Mouse (Mus musculus) ES-CJ7 (cell line): ENCODE measurements around the gene Sfswap.
"Not testable (repeated sequence)": the region's sequence is repeated elsewhere in the genome, so short reads cannot be mapped to it uniquely, and the experiment has no call there.

Experiments used
- DNase-seq: peaks from one replicate; pipeline ENCODE4 v3.0.0; 2011; ENCODE audit warnings: low read depth, low spot score

Gene Sfswap

DNA sequence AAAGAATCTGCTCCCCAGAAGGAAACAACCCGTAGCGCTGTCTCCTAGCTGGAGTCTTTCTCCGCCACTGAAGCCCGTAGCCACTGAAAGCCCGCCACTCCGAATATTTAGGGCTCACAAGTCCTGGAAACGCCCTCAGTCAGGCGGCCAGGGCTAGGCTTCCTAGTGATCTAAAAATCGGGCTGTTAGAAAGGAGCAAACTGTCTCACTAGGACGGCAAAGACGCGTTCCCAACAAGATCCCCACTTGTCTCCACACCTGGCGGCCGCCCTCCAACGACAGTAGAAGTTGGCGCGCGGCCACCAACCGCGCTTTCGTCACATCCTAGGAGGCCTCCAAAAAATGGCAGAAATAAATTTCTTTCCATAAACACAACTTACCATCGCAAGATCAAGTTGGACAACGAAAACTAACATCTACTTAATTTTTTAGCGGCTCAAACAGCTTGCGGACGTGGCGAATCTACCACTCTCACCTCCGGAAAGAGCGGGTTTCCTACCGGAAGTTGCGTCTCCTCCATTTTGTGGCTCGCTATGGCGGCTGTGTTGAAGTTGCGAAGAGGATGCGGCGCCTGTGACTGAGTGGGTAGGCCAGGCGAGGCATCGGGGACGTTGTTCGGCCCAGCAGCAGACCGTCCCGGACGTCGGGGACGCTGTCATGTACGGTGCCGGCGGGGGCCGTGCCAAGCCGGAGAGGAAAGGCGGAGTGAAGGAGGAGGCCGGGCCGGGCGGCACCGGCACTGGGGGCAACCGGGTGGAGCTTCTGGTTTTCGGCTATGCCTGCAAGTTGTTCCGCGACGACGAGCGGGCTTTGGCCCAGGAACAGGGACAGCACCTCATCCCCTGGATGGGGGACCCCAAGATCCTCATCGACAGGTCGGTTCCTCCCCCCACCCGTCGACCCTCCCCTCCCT is at the start of gene Sfswap:
TSS of gene Sfswap (plus strand) at position 500 of the 913 bp plus-strand sequence.
- DNase-seq = peak; percentile 77

DNA sequence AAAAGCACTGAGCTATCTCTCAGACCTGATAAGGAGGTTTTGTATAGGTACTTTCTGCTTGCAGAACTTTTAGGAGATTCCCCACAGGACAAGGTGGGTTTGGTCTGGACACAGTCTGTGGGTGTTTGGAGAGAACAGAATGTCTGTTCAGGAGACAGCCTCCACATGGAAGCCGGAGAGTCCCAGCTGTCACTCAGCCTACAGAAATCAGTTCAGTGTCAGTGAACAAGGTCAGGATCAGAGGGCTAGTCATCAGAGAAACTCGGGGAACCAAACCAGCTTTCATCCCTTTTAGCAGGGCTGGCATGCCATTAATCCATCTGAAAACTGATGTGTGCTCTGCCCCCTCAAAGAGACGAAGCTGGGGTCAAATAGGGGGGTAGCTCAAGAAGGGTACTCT is 48.5 kb upstream of the Sfswap start:
- no peak for DNase-seq

DNA sequence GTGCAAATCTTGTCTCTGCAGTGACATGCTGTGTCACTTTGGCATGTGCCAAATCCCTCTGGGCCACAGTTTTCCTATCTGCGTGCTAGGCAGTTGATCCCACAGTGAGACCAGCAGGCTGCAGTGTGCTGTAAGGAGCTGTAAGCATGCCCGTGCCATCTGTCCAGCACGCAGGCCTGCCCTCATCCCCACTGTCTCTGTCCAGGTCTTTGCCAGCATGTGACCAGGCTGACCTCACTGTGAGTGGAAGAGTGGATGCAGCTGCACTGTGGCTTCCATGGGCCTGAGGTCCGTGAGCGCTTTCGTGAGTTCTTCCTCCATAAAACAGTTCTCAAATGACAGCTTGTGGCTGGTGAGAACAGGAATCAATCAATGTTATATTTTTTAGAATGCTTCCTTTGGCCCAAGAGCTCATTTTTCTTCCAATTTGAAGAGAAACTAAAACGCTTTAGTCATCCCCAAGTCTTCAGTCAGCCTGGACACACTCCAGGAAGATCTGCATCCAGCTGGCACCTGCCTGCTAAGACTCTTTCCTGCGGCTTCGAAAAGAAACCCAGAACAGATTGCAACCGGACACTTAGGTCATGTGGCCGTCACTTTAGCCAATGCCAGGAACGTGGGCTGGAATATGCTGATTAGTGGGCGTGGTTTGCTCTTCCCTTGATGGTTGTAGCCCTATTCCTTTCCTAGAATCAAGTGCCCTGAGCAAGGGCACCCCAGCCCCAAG is 46.1 kb upstream of the Sfswap start:
- DNase-seq = peak; percentile 82

DNA sequence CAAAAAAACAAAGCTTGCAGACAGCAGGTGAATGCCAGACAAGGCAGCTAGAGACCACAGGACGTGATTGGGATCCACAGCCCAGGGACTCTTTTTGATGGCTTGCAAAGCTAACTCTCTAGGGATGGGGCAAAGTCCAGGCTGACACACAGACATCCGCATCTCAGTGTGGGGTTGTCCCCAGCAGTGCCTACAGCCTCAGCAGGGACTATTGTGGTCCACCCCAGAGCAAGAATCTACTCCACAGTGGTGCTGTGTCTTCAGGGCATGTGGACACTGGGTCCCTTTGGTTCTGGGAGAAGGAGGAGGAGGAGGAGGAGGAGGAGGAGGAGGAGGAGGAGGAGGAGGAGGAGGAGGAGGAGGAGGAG is 45.5 kb upstream of the Sfswap start:
- no peak for DNase-seq

DNA sequence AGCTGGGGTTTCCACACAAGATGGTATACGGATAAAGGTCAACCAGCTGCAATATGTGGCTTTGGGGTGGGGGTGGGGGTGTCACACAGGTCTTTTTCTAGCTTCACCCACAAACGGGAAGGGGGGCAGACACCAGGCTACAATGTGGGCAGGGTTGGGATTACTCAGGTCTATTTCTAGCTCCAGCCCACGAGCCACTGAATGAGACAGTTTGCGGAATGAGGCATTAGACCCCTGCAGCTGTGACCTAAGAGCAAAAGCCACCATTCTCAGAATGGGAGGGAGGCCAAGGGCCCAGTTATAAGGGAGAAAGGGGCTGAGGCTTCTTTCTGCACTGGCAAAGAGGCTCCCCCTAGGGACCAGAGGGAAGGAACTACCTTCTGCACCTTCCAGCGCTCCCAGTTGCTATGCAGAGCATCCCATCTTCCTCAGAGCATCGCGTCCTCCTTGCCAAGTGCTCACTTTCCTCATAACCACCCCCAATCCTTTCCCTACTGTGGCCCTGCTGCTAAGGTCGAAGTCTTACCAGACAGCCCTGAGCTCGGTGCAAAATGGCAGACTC is 44.4 kb upstream of the Sfswap start:
- peak; percentile 20 for DNase-seq

DNA sequence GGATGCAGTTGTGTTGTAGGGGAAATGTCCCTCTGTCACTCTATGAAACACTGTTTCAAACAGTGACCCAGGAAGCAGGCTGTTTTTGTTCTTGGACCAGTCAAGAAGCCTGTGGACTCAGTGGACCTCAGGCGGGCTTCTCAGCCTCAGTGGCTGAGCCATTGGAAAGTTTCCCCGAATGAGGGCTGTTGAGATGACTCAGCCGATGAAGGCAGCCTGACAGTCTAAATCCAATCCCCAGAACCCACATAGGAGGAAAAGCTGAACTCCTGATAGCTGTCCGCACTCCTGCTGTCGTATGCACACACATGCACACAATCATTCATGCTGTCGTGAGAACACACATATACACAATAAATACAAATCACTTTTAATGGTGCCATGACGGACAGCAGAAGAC is 42.9 kb upstream of the Sfswap start:
- no peak for DNase-seq

DNA sequence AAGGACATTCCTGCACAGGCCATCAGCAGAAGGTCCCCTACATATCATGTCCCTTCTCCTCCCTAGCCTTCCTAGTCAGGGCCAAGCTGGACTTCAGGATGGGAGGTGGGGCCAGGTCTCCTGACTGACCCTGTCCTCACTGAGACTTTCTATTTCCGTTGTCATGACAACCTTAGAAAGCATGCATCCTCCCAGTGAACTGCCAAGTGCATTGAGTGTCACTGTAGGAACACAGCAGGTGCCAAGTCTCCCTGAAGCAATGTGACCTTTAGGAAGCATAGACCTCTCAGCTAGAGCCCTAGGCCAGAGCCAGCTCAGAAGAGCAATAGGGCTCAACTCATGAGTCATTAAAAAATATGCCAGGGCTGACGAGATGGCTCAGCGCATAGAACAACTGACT is 42.5 kb upstream of the Sfswap start:
- DNase-seq = peak; percentile 6

DNA sequence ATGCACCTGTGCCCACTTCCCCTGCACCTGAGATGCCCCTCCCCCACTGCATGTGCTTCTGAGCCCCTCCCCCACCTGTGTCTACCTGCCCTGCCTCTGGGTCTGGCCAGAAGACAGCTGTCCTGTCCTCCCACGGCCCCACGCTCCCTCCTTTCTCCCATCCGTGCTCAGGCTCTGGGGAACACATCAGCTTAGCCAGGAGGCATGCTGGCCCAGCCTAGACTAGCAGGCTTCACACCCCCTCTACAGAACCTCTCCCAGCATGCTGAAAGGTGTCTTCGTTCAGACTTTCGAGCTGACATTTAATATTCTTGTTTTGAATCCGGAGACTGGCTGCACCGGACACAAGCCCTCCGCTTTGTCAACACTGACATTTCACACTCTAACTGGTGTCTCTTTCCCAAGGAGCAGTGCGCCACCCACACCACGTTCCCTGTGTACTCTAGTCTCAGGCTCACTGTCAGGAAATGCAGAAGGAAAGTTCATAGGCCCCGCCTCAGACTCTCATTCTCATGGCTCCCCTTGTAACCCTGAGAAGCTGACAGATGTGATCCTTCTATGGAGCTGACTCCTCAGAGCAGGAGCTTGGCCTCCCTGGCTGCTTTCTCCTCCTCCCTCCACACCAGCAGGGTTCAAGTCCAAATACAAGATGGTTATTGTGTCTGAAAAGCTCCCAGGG is 40.1 kb upstream of the Sfswap start:
- DNase-seq = no peak

DNA sequence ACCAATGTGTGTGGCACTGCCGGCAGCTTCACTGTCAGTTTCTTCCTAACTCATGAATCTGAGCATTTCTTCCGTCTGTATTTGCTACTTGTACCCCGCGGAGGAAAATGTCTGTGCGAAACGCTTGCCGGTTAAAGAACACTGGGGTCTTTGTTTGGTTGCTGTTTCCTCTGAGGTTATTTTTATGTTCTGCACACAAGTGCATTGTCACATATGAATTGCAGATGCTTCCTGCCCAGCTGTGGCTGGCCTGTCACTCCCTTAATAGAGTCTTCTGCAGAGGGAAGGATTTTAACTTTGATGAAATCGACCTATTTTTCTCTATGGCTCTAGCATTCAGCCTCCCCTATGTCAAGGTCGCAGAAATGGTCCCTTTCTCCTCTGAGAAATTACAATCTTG is 37.4 kb upstream of the Sfswap start:
- not testable (repeated sequence) for DNase-seq

DNA sequence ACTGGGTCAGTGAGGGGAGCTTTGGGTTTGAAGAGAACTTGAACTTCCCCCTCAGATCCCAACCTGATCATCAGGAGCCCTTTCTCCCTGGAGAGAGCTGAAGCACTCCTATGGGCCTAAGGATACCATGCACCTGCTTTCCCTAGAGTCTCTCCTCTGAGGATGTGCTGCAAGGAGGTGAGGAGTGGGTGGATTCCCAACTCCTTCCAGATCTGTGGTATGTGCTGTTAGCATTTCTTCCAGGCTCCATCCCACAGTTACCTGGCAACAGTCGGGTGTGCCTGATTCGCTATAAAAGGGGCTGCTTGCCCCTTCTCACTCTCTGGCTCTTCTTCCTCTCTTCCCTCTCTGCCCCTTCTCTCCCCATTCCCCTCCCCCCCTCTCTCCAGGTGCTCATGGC is 35.2 kb upstream of the Sfswap start:
- DNase-seq = no peak

DNA sequence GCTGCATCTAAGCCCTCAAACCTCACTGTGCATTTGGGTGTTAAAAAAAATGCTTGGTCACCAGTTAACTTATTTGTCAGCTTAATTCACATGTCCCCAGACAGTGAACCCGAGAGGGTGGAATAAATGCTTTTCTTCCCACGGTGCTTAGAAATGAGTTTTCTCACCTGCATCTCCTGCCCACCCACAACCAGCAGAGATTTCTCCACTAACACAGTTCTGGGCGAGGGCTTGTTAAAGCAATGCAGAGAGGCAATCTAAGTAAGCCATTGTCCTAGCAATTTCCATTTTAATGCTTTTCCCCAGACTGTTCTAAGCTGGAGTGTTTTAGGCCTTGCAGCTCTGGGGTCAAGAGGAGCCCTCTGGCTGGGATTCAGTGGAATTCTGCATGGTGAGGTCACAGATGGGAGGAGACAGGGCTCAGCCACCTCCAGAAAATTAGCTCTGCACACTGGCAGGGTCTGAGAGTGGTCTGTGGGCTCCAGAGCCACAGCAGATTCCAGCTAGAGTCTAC is 25.4 kb upstream of the Sfswap start:
- DNase-seq = peak; percentile 74

DNA sequence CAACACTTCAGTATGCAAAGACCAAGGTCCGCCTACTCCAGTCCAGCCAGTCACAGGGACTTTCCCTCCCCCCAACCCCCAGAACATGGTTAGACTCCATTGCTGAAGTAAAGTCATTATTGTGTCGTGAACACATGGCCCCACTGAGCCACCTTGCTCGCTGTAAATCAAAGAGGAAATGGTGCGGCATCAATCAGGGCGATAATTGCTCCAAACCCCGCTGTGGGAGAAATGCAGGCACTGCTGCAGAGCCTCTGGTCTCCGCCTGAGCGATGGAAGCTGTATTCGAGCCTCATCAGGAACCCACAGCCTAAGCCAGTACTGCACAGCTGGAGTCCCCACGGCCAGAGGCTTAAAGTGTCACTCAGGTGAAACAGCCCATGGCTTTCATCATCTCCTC is 11.1 kb upstream of the Sfswap start:
- peak; percentile 6 for DNase-seq

DNA sequence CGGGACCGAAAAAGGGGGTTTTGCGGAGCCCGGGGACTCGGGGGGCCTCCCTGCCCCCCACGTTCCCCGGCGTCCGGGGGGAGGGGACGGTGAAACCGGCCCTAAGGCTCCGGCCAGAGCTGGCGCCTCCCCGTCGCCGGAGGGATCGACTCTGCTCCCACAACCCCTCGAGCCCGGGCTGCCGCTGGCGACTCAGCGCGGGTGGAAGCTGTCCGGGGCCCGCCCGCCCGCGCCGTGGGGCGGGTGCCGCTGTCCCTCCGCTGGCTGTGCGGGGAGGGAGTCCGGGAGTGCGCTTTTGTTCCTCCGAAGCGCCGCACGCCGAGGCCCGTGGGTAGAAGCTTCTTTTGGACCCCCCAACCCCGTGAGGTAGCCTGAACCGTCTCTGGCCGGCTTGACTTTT is 650 bp downstream of the Sfswap start:
- no peak for DNase-seq

DNA sequence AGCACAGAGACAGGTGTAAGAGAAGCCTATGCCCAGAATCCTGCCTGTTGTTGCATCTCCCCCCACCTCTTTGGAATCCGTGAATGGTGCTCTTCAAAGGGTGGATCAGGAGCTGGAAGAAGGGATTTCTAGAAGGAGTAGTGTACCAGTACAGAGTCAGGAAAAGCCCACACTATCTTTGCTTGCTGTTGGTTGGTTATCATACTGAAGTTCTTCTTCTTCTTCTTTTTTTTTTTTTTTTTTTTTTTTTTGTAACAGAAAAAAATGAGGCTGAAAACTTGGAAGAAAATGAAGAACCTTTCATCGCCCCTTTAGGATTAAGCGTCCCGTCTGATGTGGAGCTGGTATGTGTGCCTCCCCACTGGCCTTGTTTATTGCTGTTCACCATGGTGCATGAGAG is 5.9 kb downstream of the Sfswap start:
- no peak for DNase-seq

DNA sequence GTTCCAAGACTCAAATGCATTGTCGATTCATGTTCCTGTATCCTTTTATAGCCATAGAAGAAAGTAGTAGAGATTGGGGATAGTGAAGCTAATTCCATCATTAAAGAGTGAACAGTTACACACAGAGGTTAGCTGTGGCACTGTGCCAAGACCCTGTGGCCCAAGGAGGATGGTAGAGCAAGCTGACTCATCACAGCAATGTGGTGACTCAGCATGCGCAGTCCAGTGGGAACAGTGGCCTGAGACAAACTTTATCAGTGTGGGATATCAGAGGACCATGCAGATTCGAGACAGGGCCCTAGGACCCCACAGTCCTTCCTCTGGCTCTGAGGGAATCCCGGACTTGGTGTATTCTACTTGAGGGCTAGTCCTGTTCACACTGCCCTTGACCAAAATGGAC is 17.2 kb downstream of the Sfswap start:
- DNase-seq = no peak

DNA sequence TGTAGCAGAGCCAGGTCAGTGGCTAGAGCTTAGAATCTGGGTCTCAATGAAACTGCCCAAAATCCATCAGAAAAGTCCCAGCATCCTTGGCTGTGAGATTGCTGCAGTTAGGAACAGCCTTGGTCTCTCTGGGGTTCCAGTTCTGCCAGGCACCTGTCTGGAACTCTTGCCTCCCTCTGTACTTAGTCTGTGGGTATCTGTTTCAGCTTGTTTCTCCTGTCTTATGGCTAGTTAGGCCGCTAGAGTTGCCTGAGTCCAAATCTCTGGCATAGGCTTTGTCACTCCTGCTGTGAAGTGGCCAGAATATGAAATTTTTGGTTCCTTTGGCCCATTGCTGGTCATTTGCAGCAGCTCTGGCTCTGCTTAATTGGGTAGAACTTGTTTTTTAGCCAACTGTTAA is 17.8 kb downstream of the Sfswap start:
- DNase-seq = no peak

DNA sequence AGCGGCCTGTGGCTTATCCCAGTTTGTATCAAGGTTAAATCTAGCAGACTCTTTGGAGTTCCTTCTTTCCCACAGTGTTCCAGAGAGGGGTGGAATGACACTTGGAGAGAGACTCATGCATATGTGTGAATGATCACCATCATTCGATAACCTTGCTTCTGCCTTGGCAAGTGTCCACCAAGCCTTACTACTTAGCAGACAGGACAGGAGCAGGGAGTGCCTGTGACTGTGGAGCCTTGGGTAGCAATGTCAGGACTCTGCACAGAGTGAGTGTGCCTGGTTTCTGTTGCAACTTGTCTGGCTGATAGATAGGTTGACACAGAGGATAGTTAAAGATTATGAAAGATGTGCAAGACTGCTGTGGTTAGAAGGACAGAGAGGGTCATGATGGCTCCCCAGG is 18.6 kb downstream of the Sfswap start:
- no peak for DNase-seq

DNA sequence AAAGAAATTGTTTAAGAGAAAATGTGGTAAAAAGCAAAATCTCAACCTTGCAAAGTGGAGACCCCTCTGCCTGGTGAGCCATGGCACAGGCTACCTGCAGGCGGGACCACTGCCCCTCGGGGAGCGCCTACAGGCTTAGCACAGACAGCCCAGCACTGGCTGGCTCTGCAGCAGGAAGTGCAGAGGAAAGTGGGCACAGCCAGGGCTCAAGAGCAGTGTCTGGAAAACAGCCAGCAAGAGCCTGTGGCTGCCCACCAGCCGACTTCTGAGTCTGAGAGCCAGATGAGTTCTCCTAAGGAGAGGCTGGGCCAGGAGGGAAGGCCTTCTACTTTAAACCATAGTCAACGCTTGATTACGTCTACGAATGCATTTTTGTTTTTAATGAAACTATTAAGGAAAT is 20.5 kb downstream of the Sfswap start:
- no peak for DNase-seq

DNA sequence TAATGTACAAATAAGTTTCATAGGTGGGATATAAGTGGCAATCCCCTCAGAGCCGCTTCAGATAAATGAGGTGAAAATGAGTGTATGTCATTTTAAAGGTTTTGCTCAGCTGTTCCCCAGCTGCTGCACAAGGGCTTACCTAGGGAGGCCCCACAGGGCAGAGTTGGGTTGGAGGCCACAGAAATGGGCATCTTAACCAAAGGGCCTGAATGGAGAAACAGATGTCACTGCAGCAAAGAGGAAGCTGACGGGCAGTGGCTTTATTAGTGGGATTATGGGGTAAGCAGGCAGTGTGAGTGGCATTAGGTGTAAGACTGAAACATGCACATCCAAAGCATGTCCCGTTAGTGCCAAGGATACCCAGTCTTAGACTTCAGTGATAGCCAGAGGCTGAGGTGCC is 20.9 kb downstream of the Sfswap start:
- no peak for DNase-seq

DNA sequence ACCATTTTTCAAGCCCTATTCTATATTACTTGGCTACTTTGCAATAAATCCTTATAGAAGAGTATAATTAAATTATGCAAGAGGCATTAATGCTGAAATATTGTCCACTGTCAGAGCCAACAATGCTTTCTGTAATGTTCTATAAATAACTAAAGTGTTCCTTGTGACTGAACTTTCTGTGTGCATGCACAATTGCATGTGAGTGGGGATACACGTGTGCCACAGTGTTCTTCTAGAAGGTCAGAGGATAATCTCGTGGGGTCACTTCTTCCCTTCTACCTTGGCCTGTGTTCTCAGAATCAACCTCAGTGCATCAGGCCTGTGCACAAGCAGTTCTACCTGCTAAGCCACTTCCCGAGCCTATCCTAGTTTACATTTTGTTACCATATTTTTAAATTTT is 22.1 kb downstream of the Sfswap start:
- DNase-seq = no peak

DNA sequence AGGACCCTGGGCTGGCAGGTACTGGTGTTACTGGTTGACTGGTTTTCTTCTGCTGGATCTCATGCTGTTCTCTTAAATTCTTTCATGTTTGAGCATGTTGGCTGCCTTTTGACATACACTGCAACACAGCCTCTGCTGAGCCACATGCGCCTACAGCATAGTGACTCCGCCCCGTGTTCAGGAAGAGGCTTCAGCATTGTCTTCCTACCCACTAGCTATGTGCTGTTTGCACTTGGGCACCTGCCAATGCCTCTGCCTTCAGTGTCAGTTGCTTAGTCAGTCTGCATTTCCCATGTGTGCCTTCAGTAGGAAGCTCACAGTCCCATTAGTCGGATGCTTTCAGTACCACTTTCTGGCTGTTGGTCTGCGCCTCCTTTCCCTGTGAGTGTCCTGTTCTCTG is 23.7 kb downstream of the Sfswap start:
- no peak for DNase-seq

DNA sequence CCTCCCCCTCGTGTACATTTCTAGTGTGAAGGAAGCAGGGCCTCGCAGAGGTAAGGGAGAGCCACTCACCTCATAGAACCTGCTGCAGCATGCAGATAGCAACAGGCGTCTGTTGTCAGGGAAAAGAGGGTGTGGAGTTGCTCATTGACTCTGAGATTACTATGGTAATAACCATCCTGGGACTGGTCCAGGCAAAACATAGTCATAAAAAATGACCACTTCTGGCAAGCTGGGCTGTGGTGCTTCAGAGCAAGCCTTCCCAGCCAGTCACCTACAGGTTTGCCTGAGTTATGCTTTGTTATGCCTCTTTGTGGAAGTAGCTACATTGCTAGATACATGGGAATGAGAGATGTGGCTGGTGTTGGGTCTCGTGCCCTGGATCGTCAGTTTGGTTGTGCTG is 26.1 kb downstream of the Sfswap start:
- DNase-seq = no peak
